Mouse (Mus musculus) liver, adult 10 weeks (tissue): ENCODE results near the gene Paqr3. TPM values are rescaled to one million over a fixed set of nuclear protein-coding genes. Genes with fewer than 3 reads are reported as not detected.

Source experiments
- polyA plus RNA-seq: library from polyadenylated mRNA; stranded (reverse); fragments of 350-450 nt; fragmentation: Illumina TruSeq; extraction: RNeasy Lipid Tissue Mini Kit (QIAGEN cat#74804); gene quantifications from one replicate; pipeline ENCODE4 v1.2.3, GENCODE M21; 2014; ENCODE audit warnings: low read depth, low replicate concordance

The Paqr3 gene
- 4.3 TPM for polyA plus RNA-seq

GRCm38 (mm10) chr5:97111207-97111910, at the start of gene Paqr3:
Paqr3 (minus strand) TSS chr5:97111596.

Other genes with a start within 250 kb of the Paqr3 start
- 5.5 TPM for gene Bmp2k, start 113.9 kb downstream of the Paqr3 start, polyA plus RNA-seq